Mouse (Mus musculus) liver, embryonic 16.5 days (tissue): ENCODE data around the gene Krt20. TPM values are rescaled to one million over a fixed set of nuclear protein-coding genes. Genes with fewer than 3 reads are reported as not detected.

Experiments used
- ATAC-seq: fragments of 200-750 bp; cut with Nextera tagmentation; 2 replicates; pipeline ENCODE4 v1.8.0; 2017; ENCODE audit warnings: low read depth, mild to moderate bottlenecking, moderate number of reproducible peaks, moderate library complexity
- H3K27ac ChIP-seq: fragments of 300-500 bp; sonication (generic); 2 replicates; pipeline ENCODE4 v1.5.1; 2014; ENCODE audit warnings: mild to moderate bottlenecking, low read length
- H3K27me3 ChIP-seq: fragments of 300-500 bp; sonication (generic); 2 replicates; pipeline ENCODE4 v1.6.1; 2014; ENCODE audit warnings: low read depth, low read length, mixed read lengths; ENCODE audit not compliant: control insufficient read depth, insufficient read depth
- H3K36me3 ChIP-seq: fragments of 300-500 bp; sonication (generic); 2 replicates; pipeline ENCODE4 v1.6.1; 2014; ENCODE audit warnings: mild to moderate bottlenecking; ENCODE audit not compliant: control insufficient read depth, insufficient read depth
- H3K4me1 ChIP-seq: fragments of 300-500 bp; sonication (generic); 2 replicates; pipeline ENCODE4 v1.6.1; 2014; ENCODE audit warnings: low read depth, low read length, mixed read lengths; ENCODE audit not compliant: control insufficient read depth
- H3K4me2 ChIP-seq: fragments of 300-500 bp; sonication (generic); 2 replicates; pipeline ENCODE4 v1.6.1; 2014; ENCODE audit warnings: low read depth, low read length, mixed read lengths
- H3K4me3 ChIP-seq: fragments of 300-500 bp; sonication (generic); 2 replicates; pipeline ENCODE4 v1.5.1; 2014; ENCODE audit warnings: low read depth, mild to moderate bottlenecking, low read length
- H3K9ac ChIP-seq: fragments of 300-500 bp; sonication (generic); 2 replicates; pipeline ENCODE4 v1.6.1; 2014; ENCODE audit warnings: low read depth, low read length
- H3K9me3 ChIP-seq: fragments of 300-500 bp; sonication (generic); replicated peaks from 2 replicates; pipeline ENCODE4 v1.6.1; 2016; ENCODE audit warnings: low read length; ENCODE audit not compliant: control insufficient read depth
- WGBS: fragments of 180-500 bp; shearing (Covaris S2); extraction: QIAGEN DNeasy Blood & Tissue Kit; methylation state at CpG from one replicate; pipeline ENCODE4 v1.1.7; 2014; ENCODE audit not compliant: insufficient replicate concordance; 5-methylcytosine and 5-hydroxymethylcytosine counted together
- polyA plus RNA-seq: library from polyadenylated mRNA; unstranded; fragments of >200 nt; fragmentation: Nextera tagmentation; extraction: Ambion mirVana; gene quantifications from 2 replicates; pipeline ENCODE4 v1.2.1, GENCODE M21; 2015

The Krt20 gene
- polyA plus RNA-seq, 1 experiment from 2014 or later: 34.8 TPM

- Histone ChIP-seq H3K4me2 (no peak overlapping the region), H3K36me3 (no peaks in the 10 kb centered on the region), H3K27ac (no peak overlapping the region), H3K27me3 (no peaks in the 10 kb centered on the region), H3K9ac (no peak overlapping the region), H3K4me3 (no peak overlapping the region), H3K4me1 (no peaks in the 10 kb centered on the region), H3K9me3 (no peaks in the 10 kb centered on the region)
- WGBS: 31% methylated on average over 3 of the region's 3 CpGs
- no peak for ATAC-seq
These were observed 39.9 kb downstream of the Krt20 start for GRCm38 (mm10) chr11:99398084-99398483.

- Histone ChIP-seq H3K4me1 (no peaks in the 10 kb centered on the region), H3K9me3 (no peaks in the 10 kb centered on the region), H3K27me3 (no peaks in the 10 kb centered on the region), H3K4me3 (no peak overlapping the region), H3K9ac (no peak overlapping the region), H3K4me2 (no peak overlapping the region), H3K36me3 (no peaks in the 10 kb centered on the region), H3K27ac (no peak overlapping the region)
- ATAC-seq: no peak
- whole genome bisulfite sequencing: 69% methylated on average over 2 of the region's 2 CpGs
These were observed 41.3 kb downstream of the Krt20 start for GRCm38 (mm10) chr11:99396661-99397060.

GRCm38 (mm10) chr11:99396034-99396433 lies 41.9 kb downstream of the Krt20 start:
- WGBS: 41% methylated on average over 3 of the region's 3 CpGs
- H3K4me1 ChIP-seq: no peaks in the 10 kb centered on the region
- no peak overlapping the region for H3K9ac ChIP-seq
- H3K36me3 ChIP-seq: no peaks in the 10 kb centered on the region
- no peaks in the 10 kb centered on the region for H3K27me3 ChIP-seq
- no peak for ATAC-seq
- no peaks in the 10 kb centered on the region for H3K9me3 ChIP-seq
- H3K27ac ChIP-seq: no peak overlapping the region
- no peak overlapping the region for H3K4me2 ChIP-seq
- H3K4me3 ChIP-seq: no peak overlapping the region

GRCm38 (mm10) chr11:99392492-99392891 lies 45.5 kb downstream of the Krt20 start:
- 67% methylated on average over 10 of the region's 10 CpGs for WGBS

GRCm38 (mm10) chr11:99391375-99391774 lies 46.6 kb downstream of the Krt20 start:
- WGBS: 52% methylated on average over 6 of the region's 6 CpGs

More at GRCm38 (mm10) chr11:99392492-99392891, 45.5 kb downstream of the Krt20 start:
- Histone ChIP-seq H3K9me3 (no peaks in the 10 kb centered on the region), H3K27ac (no peak overlapping the region), H3K4me2 (no peak overlapping the region), H3K27me3 (no peaks in the 10 kb centered on the region), H3K36me3 (no peaks in the 10 kb centered on the region), H3K9ac (no peak overlapping the region), H3K4me1 (no peaks in the 10 kb centered on the region), H3K4me3 (no peak overlapping the region)
- ATAC-seq: no peak

GRCm38 (mm10) chr11:99390866-99391265 lies 47.1 kb downstream of the Krt20 start:
- no peaks in the 10 kb centered on the region; the same call in 1 of the 2 replicates for H3K4me1 ChIP-seq
- no peaks in the 10 kb centered on the region for H3K27me3 ChIP-seq
- H3K36me3 ChIP-seq: no peaks in the 10 kb centered on the region
- ATAC-seq: no peak
- H3K4me2 ChIP-seq: no peak overlapping the region
- no peak overlapping the region for H3K4me3 ChIP-seq
- no peaks in the 10 kb centered on the region for H3K9me3 ChIP-seq
- H3K27ac ChIP-seq: no peak overlapping the region
- no peak overlapping the region for H3K9ac ChIP-seq
- 53% methylated on average over 7 of the region's 7 CpGs for WGBS

More at GRCm38 (mm10) chr11:99391375-99391774, 46.6 kb downstream of the Krt20 start:
- no peaks in the 10 kb centered on the region for H3K36me3 ChIP-seq
- H3K9ac ChIP-seq: no peak overlapping the region
- H3K9me3 ChIP-seq: no peaks in the 10 kb centered on the region
- H3K27ac ChIP-seq: no peak overlapping the region
- no peak overlapping the region for H3K4me3 ChIP-seq
- H3K4me1 ChIP-seq: no peaks in the 10 kb centered on the region
- no peaks in the 10 kb centered on the region for H3K27me3 ChIP-seq
- no peak overlapping the region for H3K4me2 ChIP-seq
- ATAC-seq: no peak

- Histone ChIP-seq H3K9ac (no peak within 1 kb of the TSS), H3K4me3 (no peak within 1 kb of the TSS), H3K9me3 (no peaks in the 10 kb centered on the region), H3K4me2 (no peak within 1 kb of the TSS), H3K27me3 (no peaks in the 10 kb centered on the region), H3K27ac (no peak within 1 kb of the TSS), H3K4me1 (no peaks in the 10 kb centered on the region; the same call in 1 of the 2 replicates), H3K36me3 (no peaks in the 10 kb centered on the region)
- WGBS: 67% methylated on average over 4 of the region's 4 CpGs
- no peak for ATAC-seq
These were observed 48.7 kb downstream of the Krt20 start, which contains the start of gene Krt10 for GRCm38 (mm10) chr11:99389264-99389663. Gene Krt10, minus strand, starts transcription at chr11:99389364.

- 80% methylated on average over 18 of the region's 18 CpGs for WGBS
These were observed 49.3 kb downstream of the Krt20 start for GRCm38 (mm10) chr11:99388661-99389060.

GRCm38 (mm10) chr11:99385813-99386721 lies 51.9 kb downstream of the Krt20 start:
- WGBS: 2% methylated on average over 71 of the region's 71 CpGs
- Histone ChIP-seq H3K4me1 (no peaks in the 10 kb centered on the region; the same call in 1 of the 2 replicates), H3K27ac (peak overlapping the region; percentile 89), H3K4me3 (peak overlapping the region; percentile 64), H3K4me2 (peak overlapping the region; percentile 71), H3K27me3 (no peaks in the 10 kb centered on the region), H3K9me3 (no peaks in the 10 kb centered on the region), H3K9ac (peak overlapping the region; percentile 55), H3K36me3 (no peaks in the 10 kb centered on the region)
- peak; percentile 83 for ATAC-seq

More at GRCm38 (mm10) chr11:99388661-99389060, 49.3 kb downstream of the Krt20 start:
- H3K27me3 ChIP-seq: no peaks in the 10 kb centered on the region
- H3K9ac ChIP-seq: no peak overlapping the region
- no peak overlapping the region for H3K4me3 ChIP-seq
- no peak for ATAC-seq
- no peak overlapping the region for H3K4me2 ChIP-seq
- no peaks in the 10 kb centered on the region for H3K36me3 ChIP-seq
- no peak overlapping the region for H3K27ac ChIP-seq
- H3K9me3 ChIP-seq: no peaks in the 10 kb centered on the region
- no peaks in the 10 kb centered on the region; the same call in 1 of the 2 replicates for H3K4me1 ChIP-seq
